Mouse (Mus musculus) hindbrain, embryonic 13.5 days (tissue): ENCODE data around the gene B3galnt2. TPM values are rescaled to one million over a fixed set of nuclear protein-coding genes. Genes with fewer than 3 reads are reported as not detected.
"Not testable (repeated sequence)": the region's sequence is repeated elsewhere in the genome, so short reads cannot be mapped to it uniquely, and the experiment has no call there.

ENCODE experiments used
- ATAC-seq: fragments of 200-750 bp; cut with Nextera tagmentation; 2 replicates; pipeline ENCODE4 v1.8.0; 2017; ENCODE audit warnings: moderate TSS enrichment; ENCODE audit not compliant: low FRiP score
- H3K27ac ChIP-seq: fragments of 300-500 bp; sonication (generic); 2 replicates; pipeline ENCODE4 v1.5.1; 2015; ENCODE audit warnings: inconsistent platforms, mild to moderate bottlenecking, moderate library complexity
- H3K27me3 ChIP-seq: fragments of 300-500 bp; sonication (generic); 2 replicates; pipeline ENCODE4 v1.6.1; 2015; ENCODE audit warnings: mild to moderate bottlenecking, inconsistent platforms
- H3K36me3 ChIP-seq: fragments of 300-500 bp; sonication (generic); 2 replicates; pipeline ENCODE4 v1.6.1; 2015; ENCODE audit warnings: mild to moderate bottlenecking, inconsistent platforms
- H3K4me1 ChIP-seq: fragments of 300-500 bp; sonication (generic); replicated peaks from 2 replicates; pipeline ENCODE4 v1.6.1; 2015; ENCODE audit warnings: inconsistent platforms
- H3K4me2 ChIP-seq: fragments of 300-500 bp; sonication (generic); 2 replicates; pipeline ENCODE4 v1.6.1; 2015; ENCODE audit warnings: inconsistent platforms, mild to moderate bottlenecking, moderate library complexity
- H3K4me3 ChIP-seq: fragments of 300-500 bp; sonication (generic); 2 replicates; pipeline ENCODE4 v1.5.1; 2015; ENCODE audit warnings: mild to moderate bottlenecking, inconsistent platforms
- H3K9ac ChIP-seq: fragments of 300-500 bp; sonication (generic); 2 replicates; pipeline ENCODE4 v1.6.1; 2015; ENCODE audit warnings: mild to moderate bottlenecking, inconsistent platforms
- H3K9me3 ChIP-seq: fragments of 300-500 bp; sonication (generic); 2 replicates; pipeline ENCODE4 v1.6.1; 2016; ENCODE audit warnings: inconsistent platforms
- WGBS: fragments of 180-500 bp; shearing (Covaris S2); methylation state at CpG from one replicate; pipeline ENCODE4 v1.1.7; 2015; 5-methylcytosine and 5-hydroxymethylcytosine counted together
- polyA plus RNA-seq: library from polyadenylated mRNA; unstranded; fragments of >200 nt; fragmentation: Nextera tagmentation; extraction: Ambion mirVana; gene quantifications from 2 replicates; pipeline ENCODE4 v1.2.1, GENCODE M21; 2015

The B3galnt2 gene
- polyA plus RNA-seq, 1 experiment from 2014 or later = 19.0 TPM

GRCm38 (mm10) chr13:14014001-14014400 lies 59.7 kb downstream of the B3galnt2 start:
- WGBS = 98% methylated on average over 2 of the region's 2 CpGs
- no peaks in the 10 kb centered on the region for H3K9me3 ChIP-seq
- H3K4me2 ChIP-seq = no peak overlapping the region
- H3K4me1 ChIP-seq = no peaks in the 10 kb centered on the region
- H3K4me3 ChIP-seq = no peak overlapping the region
- H3K27ac ChIP-seq = no peak overlapping the region
- H3K27me3 ChIP-seq = no peaks in the 10 kb centered on the region
- peaks cover 76% of the 10 kb centered on the region for H3K36me3 ChIP-seq
- no peak overlapping the region for H3K9ac ChIP-seq
- no peak for ATAC-seq

- no peak overlapping the region for H3K4me3 ChIP-seq
- WGBS = 95% methylated on average over 4 of the region's 4 CpGs
- no peaks in the 10 kb centered on the region for H3K4me1 ChIP-seq
- no peaks in the 10 kb centered on the region for H3K9me3 ChIP-seq
- H3K4me2 ChIP-seq = no peak overlapping the region
- ATAC-seq = no peak
- H3K9ac ChIP-seq = no peak overlapping the region
- no peak overlapping the region for H3K27ac ChIP-seq
- no peaks in the 10 kb centered on the region for H3K27me3 ChIP-seq
- peaks cover 77% of the 10 kb centered on the region for H3K36me3 ChIP-seq
These were observed 60.3 kb downstream of the B3galnt2 start for GRCm38 (mm10) chr13:14014540-14014939.

- H3K9ac ChIP-seq = no peak overlapping the region
- H3K27me3 ChIP-seq = no peaks in the 10 kb centered on the region
- no peak overlapping the region for H3K4me2 ChIP-seq
- H3K27ac ChIP-seq = no peak overlapping the region
- no peaks in the 10 kb centered on the region for H3K9me3 ChIP-seq
- no peak for ATAC-seq
- peaks cover 77% of the 10 kb centered on the region for H3K36me3 ChIP-seq
- no peak overlapping the region for H3K4me3 ChIP-seq
- H3K4me1 ChIP-seq = no peaks in the 10 kb centered on the region
- WGBS = 94% methylated on average over 6 of the region's 6 CpGs
These were observed 61.3 kb downstream of the B3galnt2 start for GRCm38 (mm10) chr13:14015609-14016008.

DNA sequence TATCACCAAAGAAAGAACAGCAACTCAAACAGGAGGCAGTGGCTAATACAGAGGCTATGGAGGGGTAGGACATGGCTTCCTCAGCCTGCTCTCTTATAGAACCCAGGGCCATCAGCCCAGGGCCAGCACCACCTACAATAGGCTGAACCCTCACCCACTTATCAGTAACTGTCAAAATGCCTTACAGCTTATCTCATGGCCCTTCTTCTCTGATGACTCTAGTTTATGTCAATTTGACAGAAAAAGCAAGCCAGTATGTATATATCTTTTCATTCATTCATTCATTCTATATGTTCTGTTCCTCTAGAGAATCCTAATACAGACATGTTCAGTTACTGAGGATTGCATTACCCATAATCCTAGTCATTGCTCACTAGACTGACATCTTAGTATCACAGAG lies 64.0 kb downstream of the B3galnt2 start:
- H3K4me1 ChIP-seq = no peaks in the 10 kb centered on the region
- H3K9me3 ChIP-seq = no peaks in the 10 kb centered on the region
- no peaks in the 10 kb centered on the region for H3K27me3 ChIP-seq
- H3K36me3 ChIP-seq = peaks cover 56% of the 10 kb centered on the region
- no peak for ATAC-seq
- H3K9ac ChIP-seq = no peak overlapping the region
- no peak overlapping the region for H3K4me3 ChIP-seq
- no peak overlapping the region for H3K27ac ChIP-seq
- no peak overlapping the region for H3K4me2 ChIP-seq

DNA sequence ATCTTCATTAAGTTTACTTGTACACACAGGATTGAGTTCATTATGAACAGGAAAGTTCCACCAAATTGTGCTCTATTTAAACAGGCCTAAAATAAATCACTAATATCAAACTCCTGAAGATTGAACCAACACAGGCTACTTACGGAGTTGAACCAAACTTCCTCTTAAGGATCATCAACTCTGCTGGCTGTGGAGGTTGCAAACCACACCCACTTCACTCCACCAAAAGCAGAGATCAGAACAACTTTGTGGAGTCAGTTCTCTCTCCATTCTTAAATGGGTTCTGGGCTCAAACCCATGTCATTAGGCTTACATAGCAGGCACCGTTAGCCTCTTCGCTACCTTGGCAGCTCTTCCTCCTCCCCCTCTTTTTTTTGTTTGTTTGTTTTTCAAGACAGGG lies 64.6 kb downstream of the B3galnt2 start:
- H3K36me3 ChIP-seq = peaks cover 52% of the 10 kb centered on the region
- H3K4me1 ChIP-seq = no peaks in the 10 kb centered on the region
- no peak overlapping the region for H3K9ac ChIP-seq
- no peaks in the 10 kb centered on the region for H3K27me3 ChIP-seq
- H3K4me3 ChIP-seq = no peak overlapping the region
- H3K27ac ChIP-seq = no peak overlapping the region
- WGBS = 96% methylated on average over 3 of the region's 3 CpGs
- ATAC-seq = no peak
- no peak overlapping the region for H3K4me2 ChIP-seq
- H3K9me3 ChIP-seq = no peaks in the 10 kb centered on the region

DNA sequence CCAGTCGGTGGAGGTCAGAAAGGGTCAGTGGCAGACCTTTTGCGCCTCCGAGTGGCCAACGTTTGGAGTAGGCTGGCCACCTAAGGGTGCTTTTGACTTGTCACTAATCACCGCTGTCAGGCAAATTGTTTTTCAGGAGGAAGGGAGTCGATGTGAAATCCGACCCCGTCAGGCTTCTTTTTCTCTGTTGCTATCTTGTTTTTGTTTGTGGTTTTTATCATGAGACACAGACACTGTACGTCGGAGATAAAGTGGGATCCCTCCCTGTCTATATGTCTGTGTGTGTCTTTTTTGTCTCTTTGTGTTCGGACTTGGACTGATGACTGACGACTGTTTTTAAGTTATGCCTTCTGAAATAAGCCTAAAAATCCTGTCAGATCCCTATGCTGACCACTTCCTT lies 67.1 kb downstream of the B3galnt2 start:
- not testable (repeated sequence) for ATAC-seq, H3K4me1 ChIP-seq, H3K27me3 ChIP-seq, H3K9me3 ChIP-seq, H3K4me2 ChIP-seq, H3K27ac ChIP-seq, H3K9ac ChIP-seq, H3K4me3 ChIP-seq
- H3K36me3 ChIP-seq = peaks cover 43% of the 10 kb centered on the region
- 78% methylated on average over 12 of the region's 12 CpGs for WGBS

- H3K27ac ChIP-seq = no peak overlapping the region
- H3K36me3 ChIP-seq = peaks cover 34% of the 10 kb centered on the region
- H3K4me1 ChIP-seq = no peaks in the 10 kb centered on the region
- H3K4me3 ChIP-seq = no peak overlapping the region
- H3K4me2 ChIP-seq = no peak overlapping the region
- no peaks in the 10 kb centered on the region for H3K9me3 ChIP-seq
- 90% methylated on average over 6 of the region's 6 CpGs for WGBS
- no peak for ATAC-seq
- H3K9ac ChIP-seq = no peak overlapping the region
- no peaks in the 10 kb centered on the region for H3K27me3 ChIP-seq
These were observed 71.3 kb downstream of the B3galnt2 start for GRCm38 (mm10) chr13:14025554-14025953.

- Histone ChIP-seq H3K36me3 (peaks cover 34% of the 10 kb centered on the region), H3K4me3 (no peak overlapping the region), H3K9ac (no peak overlapping the region), H3K4me2 (no peak overlapping the region), H3K4me1 (no peaks in the 10 kb centered on the region), H3K27me3 (no peaks in the 10 kb centered on the region), H3K27ac (no peak overlapping the region), H3K9me3 (no peaks in the 10 kb centered on the region)
- 95% methylated on average over 6 of the region's 6 CpGs for WGBS
- no peak for ATAC-seq
These were observed 72.0 kb downstream of the B3galnt2 start for GRCm38 (mm10) chr13:14026154-14026820.

DNA sequence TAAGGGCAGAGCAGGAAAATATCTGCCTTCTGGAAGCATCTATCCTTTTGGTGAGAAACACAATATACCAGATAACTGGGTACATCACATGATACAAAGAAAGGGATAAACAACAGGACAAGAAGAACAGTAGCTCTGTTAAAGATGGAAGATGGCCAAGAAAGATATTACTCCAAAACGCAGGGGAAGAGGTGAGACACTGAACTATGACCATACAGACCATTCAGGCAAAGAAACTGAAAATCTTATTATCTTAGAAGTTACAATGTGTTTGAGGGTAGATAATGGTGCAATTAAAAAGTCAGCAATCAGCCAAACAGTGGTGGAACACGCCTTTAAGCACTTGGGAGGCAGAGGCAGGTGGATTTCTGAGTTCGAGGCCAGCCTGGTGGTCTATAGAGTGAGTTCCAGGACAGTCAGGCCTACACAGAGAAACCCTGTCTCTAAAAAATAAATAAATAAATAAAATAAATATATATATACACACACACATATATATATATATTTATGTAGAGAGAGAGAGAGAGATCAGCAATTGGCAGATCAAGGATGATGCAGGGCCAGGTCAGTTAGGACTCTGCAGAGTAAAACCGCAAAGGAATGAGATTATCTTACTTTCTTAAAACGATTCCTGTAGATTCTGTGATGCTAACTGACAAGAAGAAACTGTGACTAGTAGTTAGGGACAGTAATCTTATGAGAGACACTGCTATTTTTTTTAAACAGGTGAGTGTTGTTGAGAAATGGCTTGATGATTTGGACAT lies 79.2 kb downstream of the B3galnt2 start:
- no peaks in the 10 kb centered on the region for H3K9me3 ChIP-seq
- H3K9ac ChIP-seq = no peak overlapping the region
- H3K27ac ChIP-seq = no peak overlapping the region
- no peak for ATAC-seq
- peaks cover 10% of the 10 kb centered on the region for H3K4me1 ChIP-seq
- no peak overlapping the region for H3K4me3 ChIP-seq
- WGBS = 94% methylated on average over 5 of the region's 5 CpGs
- H3K36me3 ChIP-seq = peaks cover 4% of the 10 kb centered on the region; the same call in 1 of the 2 replicates
- no peak overlapping the region for H3K4me2 ChIP-seq
- no peaks in the 10 kb centered on the region for H3K27me3 ChIP-seq

GRCm38 (mm10) chr13:14034073-14034348 lies 79.7 kb downstream of the B3galnt2 start:
- Histone ChIP-seq H3K9me3 (no peaks in the 10 kb centered on the region), H3K4me1 (peaks cover 13% of the 10 kb centered on the region), H3K27me3 (no peaks in the 10 kb centered on the region), H3K9ac (no peak overlapping the region), H3K4me2 (no peak overlapping the region), H3K4me3 (no peak overlapping the region), H3K27ac (no peak overlapping the region), H3K36me3 (peaks cover 2% of the 10 kb centered on the region; the same call in 1 of the 2 replicates)
- ATAC-seq = no peak

GRCm38 (mm10) chr13:14035352-14035751 lies 81.1 kb downstream of the B3galnt2 start:
- ATAC-seq, H3K27ac ChIP-seq: not testable (repeated sequence)
- WGBS = 97% methylated on average over 3 of the region's 3 CpGs

DNA sequence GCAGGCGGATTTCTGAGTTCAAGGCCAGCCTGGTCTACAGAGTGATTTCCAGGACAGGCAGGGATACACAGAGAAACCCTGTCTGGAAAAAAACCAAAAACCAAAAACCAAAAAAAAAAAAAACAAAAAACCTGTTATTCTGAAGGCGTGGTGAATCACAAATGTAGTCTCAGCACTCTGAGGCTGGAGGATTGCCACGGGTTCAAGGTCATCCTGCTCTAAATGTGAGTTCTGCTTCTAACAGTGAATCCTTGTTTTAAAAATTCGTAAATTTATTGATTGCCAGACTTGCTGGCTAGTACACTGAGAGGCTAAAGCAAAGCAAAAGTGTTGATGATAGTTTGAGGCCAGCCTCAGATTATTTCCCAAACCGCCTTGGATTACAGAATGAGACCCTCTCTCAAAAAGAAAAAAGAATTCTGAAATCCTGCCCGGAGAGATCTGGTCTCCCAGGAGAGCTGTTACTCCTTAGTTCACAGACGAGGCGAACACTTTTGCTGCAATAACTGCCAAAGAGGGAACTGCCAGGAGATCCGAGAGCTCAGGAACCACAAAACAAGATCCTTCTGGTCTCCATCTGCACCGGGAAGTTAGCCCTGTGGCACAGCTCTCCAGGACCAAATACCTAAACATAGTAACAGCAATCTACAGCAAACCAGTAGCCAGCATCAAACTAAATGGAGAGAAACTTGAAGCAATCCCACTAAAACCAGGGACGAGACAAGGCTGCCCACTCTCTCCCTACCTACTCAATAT lies 81.8 kb downstream of the B3galnt2 start:
- no peaks in the 10 kb centered on the region for H3K27me3 ChIP-seq
- 95% methylated on average over 11 of the region's 11 CpGs for WGBS
- H3K9me3 ChIP-seq = no peaks in the 10 kb centered on the region
- no peak overlapping the region for H3K9ac ChIP-seq
- no peaks in the 10 kb centered on the region for H3K36me3 ChIP-seq
- no peak for ATAC-seq
- peaks cover 20% of the 10 kb centered on the region for H3K4me1 ChIP-seq
- H3K27ac ChIP-seq = no peak overlapping the region
- H3K4me3 ChIP-seq = no peak overlapping the region
- H3K4me2 ChIP-seq = no peak overlapping the region

More at GRCm38 (mm10) chr13:14035352-14035751, 81.1 kb downstream of the B3galnt2 start:
- not testable (repeated sequence) for H3K4me2 ChIP-seq, H3K36me3 ChIP-seq, H3K4me3 ChIP-seq, H3K9ac ChIP-seq, H3K9me3 ChIP-seq, H3K27me3 ChIP-seq
- peaks cover 17% of the 10 kb centered on the region for H3K4me1 ChIP-seq
